Mouse (Mus musculus) heart, postnatal 25 days (tissue): Measurements from ENCODE around the gene Cmklr1. TPM values are rescaled to one million over a fixed set of nuclear protein-coding genes. Genes with fewer than 3 reads are reported as not detected.

Source experiments
- DNase-seq: peaks from one replicate; pipeline ENCODE4 v3.0.0; 2022; ENCODE audit warnings: low spot score
- intact Hi-C: fragments of 180-260 bp; cut with DNase I; formaldehyde crosslinking; loops from one replicate; pipeline ENCODE4 v1.15.1; 2025
- total RNA-seq, 2 experiments: library from RNA; stranded (reverse); gene quantifications; 2 replicates each; pipeline ENCODE4 v1.2.3; 2021

Gene Cmklr1
- total RNA-seq, result 10 to 100 TPM; 23.6 to 29.9 TPM

- intact Hi-C loops, result loop anchor here (5.0 kb wide), 1 partner anchor 52 kb away; no protein-coding TSS in a partner anchor
- DNase-seq, result peak; percentile 70
Observed at GRCm38 (mm10) chr5:113650035-113650865, at the start of gene Cmklr1. Cmklr1 (minus strand) TSS chr5:113650426.

- DNase-seq, result no peak
Observed at GRCm38 (mm10) chr5:113694415-113694814, 44.2 kb upstream of the Cmklr1 start.

GRCm38 (mm10) chr5:113694000-113694399, 43.8 kb upstream of the Cmklr1 start:
- intact Hi-C loops, result no loop called here
- no peak for DNase-seq

More at GRCm38 (mm10) chr5:113694415-113694814, 44.2 kb upstream of the Cmklr1 start:
- intact Hi-C loops, result no loop called here

GRCm38 (mm10) chr5:113693196-113693755, 43.0 kb upstream of the Cmklr1 start:
- no peak for DNase-seq
- intact Hi-C loops, result no loop called here

- DNase-seq, result no peak
- intact Hi-C loops, result no loop called here
Observed at GRCm38 (mm10) chr5:113690866-113691265, 40.6 kb upstream of the Cmklr1 start.

- no peak for DNase-seq
- intact Hi-C loops, result no loop called here
Observed at GRCm38 (mm10) chr5:113690069-113690548, 39.9 kb upstream of the Cmklr1 start.

- intact Hi-C loops, result no loop called here
- DNase-seq, result no peak
Observed at GRCm38 (mm10) chr5:113687514-113687913, 37.3 kb upstream of the Cmklr1 start.

GRCm38 (mm10) chr5:113685471-113685870, 35.2 kb upstream of the Cmklr1 start:
- DNase-seq, result no peak
- intact Hi-C loops, result no loop called here

- intact Hi-C loops, result no loop called here
- no peak for DNase-seq
Observed at GRCm38 (mm10) chr5:113683246-113683645, 33.0 kb upstream of the Cmklr1 start.

- DNase-seq, result no peak
- intact Hi-C loops, result no loop called here
Observed at GRCm38 (mm10) chr5:113682472-113682871, 32.2 kb upstream of the Cmklr1 start.

GRCm38 (mm10) chr5:113681219-113681618, 31.0 kb upstream of the Cmklr1 start:
- intact Hi-C loops, result no loop called here
- no peak for DNase-seq

- intact Hi-C loops, result no loop called here
- DNase-seq, result no peak
Observed at GRCm38 (mm10) chr5:113679509-113679908, 29.3 kb upstream of the Cmklr1 start.

- intact Hi-C loops, result no loop called here
- DNase-seq, result no peak
Observed at GRCm38 (mm10) chr5:113678743-113679452, 28.7 kb upstream of the Cmklr1 start.

- intact Hi-C loops, result no loop called here
- DNase-seq, result no peak
Observed at GRCm38 (mm10) chr5:113677541-113677940, 27.3 kb upstream of the Cmklr1 start.

GRCm38 (mm10) chr5:113674851-113675250, 24.6 kb upstream of the Cmklr1 start:
- intact Hi-C loops, result no loop called here
- DNase-seq, result no peak

- intact Hi-C loops, result no loop called here
- peak; percentile 73 for DNase-seq
Observed at GRCm38 (mm10) chr5:113672456-113672855, 22.2 kb upstream of the Cmklr1 start.

GRCm38 (mm10) chr5:113670597-113670996, 20.4 kb upstream of the Cmklr1 start:
- no peak for DNase-seq
- intact Hi-C loops, result no loop called here

- intact Hi-C loops, result no loop called here
- no peak for DNase-seq
Observed at GRCm38 (mm10) chr5:113670110-113670509, 19.9 kb upstream of the Cmklr1 start.

GRCm38 (mm10) chr5:113664629-113665195, 14.5 kb upstream of the Cmklr1 start:
- DNase-seq, result no peak
- intact Hi-C loops, result no loop called here

- no peak for DNase-seq
- intact Hi-C loops, result no loop called here
Observed at GRCm38 (mm10) chr5:113664127-113664526, 13.9 kb upstream of the Cmklr1 start.
